Mouse (Mus musculus): ENCODE data around the gene Zfp800.

GRCm38 (mm10) chr6:28318820-28319573, 78.8 kb downstream of the Zfp800 start:
- TF ChIP-seq CTCF (IDR thresholded peaks at IDR 0.05; ENCODE audit: low read depth, low read length): no peak
- TF ChIP-seq TAL1 (conservative IDR thresholded peaks at IDR 0.05; ENCODE audit: low read depth, low read length): no peak
- no peak for TF ChIP-seq GATA2 (IDR thresholded peaks at IDR 0.05; ENCODE audit: borderline replicate concordance, low read depth, low read length)
- TF ChIP-seq GATA1 (IDR thresholded peaks at IDR 0.05; ENCODE audit: borderline replicate concordance, low read length): no peak
- no peak for TF ChIP-seq POLR2AphosphoS5 (IDR thresholded peaks at IDR 0.05; ENCODE audit: insufficient replicate concordance, low read depth, low read length)
